Mouse (Mus musculus) forebrain, postnatal 0 days (tissue): ENCODE data around the gene Ankrd11. TPM values are rescaled to one million over a fixed set of nuclear protein-coding genes. Genes with fewer than 3 reads are reported as not detected.
"Not testable (repeated sequence)": the region's sequence is repeated elsewhere in the genome, so short reads cannot be mapped to it uniquely, and the experiment has no call there.

Source experiments
- ATAC-seq: fragments of 200-750 bp; cut with Nextera tagmentation; 2 replicates; pipeline ENCODE4 v1.8.0; 2017; ENCODE audit warnings: mild to moderate bottlenecking, moderate library complexity
- DNase-seq: peaks from one replicate; pipeline ENCODE4 v3.0.0-alpha.2; 2015
- H3K27ac ChIP-seq: fragments of 300-500 bp; sonication (generic); 2 replicates; pipeline ENCODE4 v1.5.1; 2014; ENCODE audit warnings: low read depth, mild to moderate bottlenecking, antibody characterized with exemption, low read length, moderate library complexity, mixed read lengths
- H3K27me3 ChIP-seq: fragments of 300-500 bp; sonication (generic); 2 replicates; pipeline ENCODE4 v1.6.1; 2014; ENCODE audit warnings: mild to moderate bottlenecking, low read length, mixed read lengths; ENCODE audit not compliant: insufficient read depth
- H3K36me3 ChIP-seq: fragments of 300-500 bp; sonication (generic); 2 replicates; pipeline ENCODE4 v1.6.1; 2014; ENCODE audit warnings: mild to moderate bottlenecking, moderate library complexity; ENCODE audit not compliant: insufficient read depth
- H3K4me1 ChIP-seq: fragments of 300-500 bp; sonication (generic); 2 replicates; pipeline ENCODE4 v1.6.1; 2014; ENCODE audit warnings: antibody characterized with exemption; ENCODE audit not compliant: insufficient read depth
- H3K4me2 ChIP-seq: fragments of 300-500 bp; sonication (generic); 2 replicates; pipeline ENCODE4 v1.6.1; 2014; ENCODE audit warnings: low read depth, mild to moderate bottlenecking, moderate library complexity
- H3K4me3 ChIP-seq: fragments of 300-500 bp; sonication (generic); 2 replicates; pipeline ENCODE4 v1.5.1; 2014; ENCODE audit warnings: low read depth, low read length, mixed read lengths
- H3K9ac ChIP-seq: fragments of 300-500 bp; sonication (generic); 2 replicates; pipeline ENCODE4 v1.6.1; 2014; ENCODE audit warnings: mild to moderate bottlenecking
- H3K9me3 ChIP-seq: fragments of 300-500 bp; sonication (generic); 2 replicates; pipeline ENCODE4 v1.6.1; 2016; ENCODE audit warnings: low read length
- CTCF ChIP-seq: sonication (generic); IDR thresholded peaks from 2 replicates; pipeline ENCODE4 v1.5.1; 2016; ENCODE audit warnings: antibody characterized with exemption, control low read depth, low read depth
- WGBS: fragments of 180-500 bp; shearing (Covaris S2); extraction: QIAGEN DNeasy Blood & Tissue Kit; methylation state at CpG from one replicate; pipeline ENCODE4 v1.1.7; 2014; 5-methylcytosine and 5-hydroxymethylcytosine counted together
- polyA plus RNA-seq: library from polyadenylated mRNA; unstranded; fragments of >200 nt; fragmentation: Nextera tagmentation; extraction: Ambion mirVana; gene quantifications from 2 replicates; pipeline ENCODE4 v1.2.1, GENCODE M21; 2015
- total RNA-seq: library from RNA; depleted of rRNA; stranded (reverse); fragments of >200 nt; gene quantifications from 2 replicates; pipeline ENCODE4 v1.2.3, GENCODE M21; 2014

The Ankrd11 gene
- total and polyA plus RNA-seq, 2 experiments from 2014 or later, result 73.5 to 103 TPM

- Histone ChIP-seq H3K27me3 (no peaks in the 10 kb centered on the region), H3K27ac (no peak overlapping the region), H3K4me1 (0 out of 2 replicates have a peak, but pooled peaks cover 5% of the 10 kb centered on the region), H3K4me3 (no peak overlapping the region), H3K9ac (no peak overlapping the region), H3K36me3 (no peaks in the 10 kb centered on the region; the same call in 1 of the 2 replicates), H3K4me2 (no peak overlapping the region), H3K9me3 (no peaks in the 10 kb centered on the region)
- no peak for ATAC-seq
- 86% methylated on average over 4 of the region's 4 CpGs for WGBS
- no peak for TF ChIP-seq CTCF
- no peak for DNase-seq
Measured at GRCm38 (mm10) chr8:123046706-123047105, 4.6 kb upstream of the Ankrd11 start.

- not testable (repeated sequence) for H3K4me2 ChIP-seq, H3K4me3 ChIP-seq, H3K9ac ChIP-seq, H3K36me3 ChIP-seq, DNase-seq, H3K27ac ChIP-seq, H3K9me3 ChIP-seq, H3K27me3 ChIP-seq, ATAC-seq
- peaks cover 14% of the 10 kb centered on the region for H3K4me1 ChIP-seq
- 96% methylated on average over 22 of the region's 23 CpGs for WGBS
Measured at GRCm38 (mm10) chr8:123044743-123045425, 2.8 kb upstream of the Ankrd11 start.

DNA sequence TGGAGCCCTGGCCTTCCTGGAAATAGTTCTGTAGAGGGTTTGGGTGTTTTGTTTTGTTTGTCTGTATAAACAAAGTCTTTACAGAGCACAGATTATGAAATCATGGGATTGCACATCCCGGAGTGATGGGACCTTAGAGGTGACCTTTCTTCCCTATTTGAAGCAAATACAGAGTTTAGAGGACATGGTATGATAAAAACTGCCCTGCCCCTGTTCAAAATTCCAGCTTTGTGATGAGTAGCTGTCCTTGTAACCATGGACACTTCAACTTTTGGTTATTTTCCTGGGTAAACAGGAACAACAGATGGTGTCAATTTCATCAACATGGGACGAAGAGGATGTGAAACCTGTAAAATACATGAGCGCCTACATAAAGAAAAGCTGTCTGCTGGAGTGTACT lies 1.9 kb upstream of the Ankrd11 start:
- DNase-seq (no peak), ATAC-seq (no peak)
- no peaks in the 10 kb centered on the region for H3K27me3 ChIP-seq
- H3K4me1 ChIP-seq, result peaks cover 22% of the 10 kb centered on the region
- H3K36me3 ChIP-seq, result no peaks in the 10 kb centered on the region; the same call in 1 of the 2 replicates
- no peak overlapping the region for H3K27ac ChIP-seq
- WGBS, result 87% methylated on average over 3 of the region's 3 CpGs
- no peak overlapping the region for H3K9ac ChIP-seq
- no peak overlapping the region for H3K4me2 ChIP-seq
- TF ChIP-seq CTCF, result no peak
- H3K4me3 ChIP-seq, result no peak overlapping the region
- H3K9me3 ChIP-seq, result no peaks in the 10 kb centered on the region

DNA sequence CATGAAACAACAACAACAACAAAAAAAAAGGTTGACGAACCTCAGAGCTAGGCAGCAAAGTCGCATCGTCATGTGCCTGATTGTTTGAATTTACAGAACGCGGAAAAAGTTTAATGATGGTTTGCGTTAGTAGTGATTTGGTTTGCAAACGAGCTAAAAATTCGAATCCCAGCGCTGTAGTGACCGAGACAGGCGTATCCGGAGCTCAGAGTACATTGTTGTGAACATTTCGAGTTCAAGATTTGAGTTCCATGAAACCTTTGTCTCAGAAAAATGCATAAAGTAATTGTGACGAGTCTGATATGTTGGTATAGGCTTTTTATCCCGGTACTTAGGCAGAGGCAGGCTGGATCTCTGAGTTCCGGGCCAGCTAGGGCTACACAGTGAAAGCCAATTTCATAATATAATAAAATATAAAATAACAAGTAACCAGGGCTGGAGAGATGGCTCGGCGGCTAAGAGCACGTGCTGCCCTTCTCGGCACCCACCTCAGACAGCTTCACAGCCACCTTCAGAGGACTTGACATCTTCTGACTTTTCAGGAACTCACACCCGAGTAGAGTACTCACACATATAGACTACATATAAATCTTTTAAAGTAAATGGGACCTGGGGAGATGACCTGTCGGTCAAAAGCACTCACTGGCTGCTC lies 1.0 kb upstream of the Ankrd11 start:
- H3K36me3 ChIP-seq, result no peaks in the 10 kb centered on the region; the same call in 1 of the 2 replicates
- no peak for TF ChIP-seq CTCF
- peak overlapping the region; percentile 87 for H3K9ac ChIP-seq
- 23% methylated on average over 22 of the region's 22 CpGs for WGBS
- no peaks in the 10 kb centered on the region for H3K27me3 ChIP-seq
- no peak for DNase-seq
- no peak for ATAC-seq
- H3K9me3 ChIP-seq, result no peaks in the 10 kb centered on the region
- peak overlapping the region; percentile 99 for H3K4me3 ChIP-seq
- peak overlapping the region; percentile 62 for H3K4me2 ChIP-seq
- H3K27ac ChIP-seq, result peak overlapping the region; percentile 97
- H3K4me1 ChIP-seq, result peaks cover 22% of the 10 kb centered on the region

- no peaks in the 10 kb centered on the region for H3K9me3 ChIP-seq
- ATAC-seq, result no peak
- no peaks in the 10 kb centered on the region for H3K27me3 ChIP-seq
- no peak for TF ChIP-seq CTCF
- H3K9ac ChIP-seq, result peak overlapping the region; percentile 96
- H3K36me3 ChIP-seq, result no peaks in the 10 kb centered on the region; the same call in 1 of the 2 replicates
- DNase-seq, result no peak
- peak overlapping the region; percentile 97 for H3K27ac ChIP-seq
- H3K4me3 ChIP-seq, result peak overlapping the region; percentile 99
- under 1% methylated on average over 45 of the region's 60 CpGs for WGBS
- peak overlapping the region; percentile 71 for H3K4me2 ChIP-seq
- H3K4me1 ChIP-seq, result peaks cover 22% of the 10 kb centered on the region
Measured at GRCm38 (mm10) chr8:123041774-123042105, 337 bp downstream of the Ankrd11 start.

DNA sequence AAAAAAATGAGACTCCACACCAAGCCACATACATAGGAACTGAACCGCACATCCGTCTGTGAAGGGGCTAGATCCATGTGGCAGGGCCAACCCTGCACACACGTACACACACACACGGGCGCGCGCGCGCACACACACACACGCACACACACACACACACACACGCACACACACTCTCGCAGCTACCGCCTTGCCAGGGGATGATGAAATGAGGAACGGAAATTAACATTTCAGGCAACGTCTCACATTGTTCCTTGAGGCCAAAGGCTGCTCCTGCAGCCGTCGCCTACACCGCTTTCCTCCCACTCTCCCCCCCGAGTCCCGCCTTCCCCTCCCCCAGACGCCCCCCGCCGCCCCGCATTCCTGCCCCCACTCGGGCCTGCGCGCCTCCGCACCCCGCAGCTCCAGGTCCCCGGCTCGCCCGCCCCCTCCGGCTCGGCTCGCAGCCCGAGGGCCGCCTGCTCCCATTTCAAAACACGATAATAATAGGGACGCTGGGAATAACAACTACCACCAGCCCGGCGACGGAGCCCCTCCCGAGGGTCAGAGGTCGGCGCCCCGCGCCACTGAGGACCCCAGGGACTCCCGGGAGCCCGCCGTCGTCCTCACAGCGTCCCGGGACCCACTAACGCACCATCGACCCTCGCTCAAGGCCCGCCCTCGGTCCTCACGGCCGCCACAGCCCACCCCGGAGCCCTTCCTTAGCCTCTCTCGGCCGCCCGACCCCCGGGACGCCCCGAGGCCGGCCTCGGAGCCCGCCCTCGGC lies 886 bp downstream of the Ankrd11 start:
- peak; percentile 24; the same call in 1 of the 2 replicates for TF ChIP-seq CTCF
- Histone ChIP-seq H3K9me3 (no peaks in the 10 kb centered on the region), H3K4me1 (peaks cover 22% of the 10 kb centered on the region), H3K4me3 (peak overlapping the region; percentile 99), H3K27ac (peak overlapping the region; percentile 97), H3K4me2 (peak overlapping the region; percentile 71), H3K27me3 (no peaks in the 10 kb centered on the region), H3K36me3 (no peaks in the 10 kb centered on the region; the same call in 1 of the 2 replicates), H3K9ac (peak overlapping the region; percentile 96)
- ATAC-seq (no peak), DNase-seq (peak; percentile 73)
- 2% methylated on average over 64 of the region's 71 CpGs for WGBS
